Mouse (Mus musculus): ENCODE results near the gene Rtf1. TPM values are rescaled to one million over a fixed set of nuclear protein-coding genes. Genes with fewer than 3 reads are reported as not detected.
A peak's percentile ranks its signal among the peaks of the same experiment; 100 is the strongest.
"Not testable (repeated sequence)": the region's sequence is repeated elsewhere in the genome, so short reads cannot be mapped to it uniquely, and the experiment has no call there.

Gene Rtf1
- polyA plus RNA-seq, 1 experiment from 2014 or later: 9.8 TPM

DNA sequence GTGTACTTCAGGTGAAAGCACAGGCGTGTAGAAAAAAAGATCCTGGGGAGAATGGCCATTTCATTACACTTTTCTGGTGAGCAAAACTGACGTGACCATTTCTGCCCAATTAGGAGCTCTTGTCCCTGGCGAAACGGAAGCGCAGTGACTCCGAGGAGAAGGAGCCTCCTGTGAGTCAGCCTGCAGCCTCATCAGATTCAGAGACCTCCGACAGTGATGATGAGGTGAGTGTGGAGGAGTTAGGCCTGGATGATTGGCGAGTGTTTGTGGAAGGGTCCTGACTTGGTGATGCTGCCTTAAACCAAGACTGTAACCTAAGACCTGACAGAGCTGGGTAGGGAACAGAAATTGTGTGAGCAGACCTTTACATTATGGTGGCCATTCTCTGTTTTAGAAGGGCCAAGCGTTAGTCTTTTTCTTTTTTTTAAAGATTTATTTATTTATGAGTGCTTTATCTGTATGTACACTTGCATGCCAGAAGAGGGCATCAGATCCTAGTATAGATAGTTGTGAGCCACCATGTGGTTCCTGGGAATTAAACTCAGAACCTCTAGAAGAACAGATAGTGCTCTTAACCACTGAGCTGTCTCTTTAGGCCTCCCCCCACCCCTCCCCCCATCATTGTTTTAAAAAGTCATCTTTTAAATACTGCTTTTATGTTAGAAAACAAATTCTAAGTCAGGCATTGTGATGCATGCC, 17.3 kb downstream of the Rtf1 start:
- Histone ChIP-seq H3K27ac (replicated peaks) (no peak overlapping the region), H3K9ac (no peak overlapping the region), H3K27me3 (no peaks in the 10 kb centered on the region), H3K4me3 (replicated peaks) (no peak overlapping the region), H3K4me1 (replicated peaks) (no peaks in the 10 kb centered on the region), H3K4me2 (no peak overlapping the region), H3K36me3 (replicated peaks) (peaks cover 20% of the 10 kb centered on the region), H3K9me3 (replicated peaks) (no peaks in the 10 kb centered on the region)
- WGBS (ENCODE audit: insufficient replicate concordance): 77% methylated on average over 9 of the region's 9 CpGs
- no peak for ATAC-seq (ENCODE audit: insufficient read depth)

DNA sequence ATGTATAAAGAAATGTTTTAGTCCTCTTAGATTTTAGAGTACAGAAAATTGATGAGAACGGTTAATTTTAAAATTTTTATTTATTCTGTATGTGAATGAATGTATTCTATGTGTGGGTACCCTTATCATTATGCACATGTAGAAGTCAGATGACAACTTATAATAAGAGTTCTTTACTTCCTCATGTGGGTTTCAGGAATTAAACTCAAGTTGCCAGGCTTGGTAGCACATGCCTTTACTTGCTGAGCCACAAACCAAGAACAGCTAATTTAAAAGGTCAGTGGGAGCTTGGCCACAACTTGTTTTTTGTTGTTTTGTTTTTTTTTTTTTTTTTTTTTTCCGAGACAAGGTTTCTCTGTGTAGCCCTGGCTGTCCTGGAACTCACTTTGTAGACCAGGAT, 20.0 kb downstream of the Rtf1 start:
- Histone ChIP-seq H3K4me2 (no peak overlapping the region), H3K4me3 (replicated peaks) (no peak overlapping the region), H3K27ac (replicated peaks) (no peak overlapping the region), H3K36me3 (replicated peaks) (peaks cover 20% of the 10 kb centered on the region), H3K4me1 (replicated peaks) (peaks cover 3% of the 10 kb centered on the region; the same call in 1 of the 2 replicates), H3K9ac (no peak overlapping the region), H3K9me3 (replicated peaks) (no peaks in the 10 kb centered on the region), H3K27me3 (no peaks in the 10 kb centered on the region)
- ATAC-seq (ENCODE audit: insufficient read depth): no peak
- 80% methylated on average over 2 of the region's 2 CpGs for WGBS (ENCODE audit: insufficient replicate concordance)

DNA sequence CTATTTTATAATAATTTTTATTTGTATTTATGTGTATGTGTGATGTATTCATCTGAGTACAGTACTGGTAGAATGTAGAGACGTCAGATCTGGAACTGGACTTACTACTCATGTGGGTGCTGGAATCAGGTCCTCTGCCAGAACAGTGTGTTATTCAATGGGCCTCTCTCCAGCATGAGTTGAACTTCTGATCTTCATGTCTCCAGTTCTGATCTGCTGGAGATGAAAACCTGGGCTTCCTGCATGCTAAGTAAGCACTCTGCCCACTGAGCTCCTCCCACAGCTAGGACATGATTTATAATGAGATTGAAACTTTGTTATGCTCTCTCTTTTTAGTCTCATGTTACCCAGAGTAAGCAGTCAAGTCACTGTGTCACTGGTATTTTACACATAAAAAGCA, 21.2 kb downstream of the Rtf1 start:
- 63% methylated on average over 1 of the region's 1 CpGs for WGBS (ENCODE audit: insufficient replicate concordance)
- H3K36me3 ChIP-seq (replicated peaks): peaks cover 22% of the 10 kb centered on the region
- H3K9me3 ChIP-seq (replicated peaks): no peaks in the 10 kb centered on the region
- no peak overlapping the region for H3K4me3 ChIP-seq (replicated peaks)
- ATAC-seq (ENCODE audit: insufficient read depth): no peak
- no peak overlapping the region for H3K27ac ChIP-seq (replicated peaks)
- no peaks in the 10 kb centered on the region for H3K27me3 ChIP-seq
- H3K4me1 ChIP-seq (replicated peaks): peaks cover 3% of the 10 kb centered on the region; the same call in 1 of the 2 replicates
- no peak overlapping the region for H3K4me2 ChIP-seq
- no peak overlapping the region for H3K9ac ChIP-seq

DNA sequence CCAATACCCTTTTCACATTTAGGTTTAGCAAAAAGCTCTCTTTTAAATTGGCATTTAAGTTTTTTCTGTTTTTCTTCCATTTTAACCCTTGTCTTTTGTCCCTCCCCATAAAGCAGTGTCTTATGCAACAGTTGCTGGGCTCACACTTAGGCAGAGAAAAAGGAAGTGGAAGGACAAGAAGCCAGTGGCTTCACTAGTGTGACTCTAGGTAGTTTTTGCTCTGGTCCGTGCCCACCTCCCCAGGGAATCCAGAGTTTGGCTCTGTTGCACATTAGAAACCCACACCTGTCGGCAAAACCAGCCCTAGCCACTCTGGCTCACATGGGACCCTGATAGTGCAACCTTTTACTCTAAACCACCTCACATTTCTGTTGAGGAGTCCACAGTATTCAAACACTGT, 23.6 kb downstream of the Rtf1 start:
- WGBS (ENCODE audit: insufficient replicate concordance): 43% methylated on average over 2 of the region's 2 CpGs
- no peaks in the 10 kb centered on the region for H3K9me3 ChIP-seq (replicated peaks)
- peaks cover 3% of the 10 kb centered on the region; the same call in 1 of the 2 replicates for H3K4me1 ChIP-seq (replicated peaks)
- H3K9ac ChIP-seq: no peak overlapping the region
- no peak overlapping the region for H3K27ac ChIP-seq (replicated peaks)
- peaks cover 17% of the 10 kb centered on the region for H3K36me3 ChIP-seq (replicated peaks)
- no peak overlapping the region for H3K4me3 ChIP-seq (replicated peaks)
- H3K27me3 ChIP-seq: no peaks in the 10 kb centered on the region
- H3K4me2 ChIP-seq: no peak overlapping the region
- no peak for ATAC-seq (ENCODE audit: insufficient read depth)

DNA sequence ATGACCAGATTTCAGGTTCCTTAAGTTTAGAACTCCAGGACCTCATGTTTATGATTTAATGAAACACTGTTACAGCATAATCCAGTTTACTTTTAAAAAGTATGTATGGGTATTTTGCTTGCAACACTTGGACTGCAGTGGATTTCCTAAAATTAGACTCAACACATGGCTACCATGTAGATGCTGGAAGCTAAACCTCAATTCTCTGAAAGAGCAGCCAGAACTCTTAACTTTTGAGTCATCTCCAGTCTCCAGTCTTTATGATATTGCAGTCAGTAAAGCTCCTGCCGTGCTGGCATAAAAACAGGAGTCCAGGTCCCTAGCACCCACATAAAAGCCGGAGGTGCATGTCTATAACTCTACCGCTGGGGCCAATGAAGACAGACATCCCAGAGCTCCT, 25.1 kb downstream of the Rtf1 start:
- no peak overlapping the region for H3K4me2 ChIP-seq
- no peak overlapping the region for H3K4me3 ChIP-seq (replicated peaks)
- ATAC-seq (ENCODE audit: insufficient read depth): no peak
- no peak overlapping the region for H3K27ac ChIP-seq (replicated peaks)
- no peak overlapping the region for H3K9ac ChIP-seq
- H3K9me3 ChIP-seq (replicated peaks): no peaks in the 10 kb centered on the region
- H3K27me3 ChIP-seq: no peaks in the 10 kb centered on the region
- peaks cover 3% of the 10 kb centered on the region; the same call in 1 of the 2 replicates for H3K4me1 ChIP-seq (replicated peaks)
- peaks cover 6% of the 10 kb centered on the region; the same call in 1 of the 2 replicates for H3K36me3 ChIP-seq (replicated peaks)
- 86% methylated on average over 3 of the region's 3 CpGs for WGBS (ENCODE audit: insufficient replicate concordance)

DNA sequence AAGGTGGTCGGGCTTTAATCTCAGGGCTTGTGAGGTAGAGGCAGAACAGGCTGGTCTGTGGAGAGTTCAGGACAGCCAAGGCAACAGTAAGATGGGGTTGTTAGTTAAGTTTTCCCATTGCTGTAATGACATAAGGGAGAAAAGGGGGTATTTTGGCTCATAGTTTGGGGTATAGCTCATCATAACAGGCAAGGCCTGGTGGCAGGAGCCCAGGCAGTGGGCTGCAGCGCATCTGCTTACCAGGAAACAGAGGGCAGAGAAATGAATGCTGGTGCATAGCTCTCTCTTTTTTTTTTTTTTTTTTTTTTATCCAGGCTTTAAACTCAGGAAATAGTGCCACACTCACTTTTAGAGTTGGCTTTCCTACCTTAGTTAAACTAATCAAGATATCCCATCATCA, 28.3 kb downstream of the Rtf1 start:
- H3K4me2 ChIP-seq: no peak overlapping the region
- H3K27ac ChIP-seq (replicated peaks): no peak overlapping the region
- H3K9me3 ChIP-seq (replicated peaks): no peaks in the 10 kb centered on the region
- H3K9ac ChIP-seq: no peak overlapping the region
- H3K36me3 ChIP-seq (replicated peaks): peaks cover 32% of the 10 kb centered on the region
- no peak overlapping the region for H3K4me3 ChIP-seq (replicated peaks)
- no peak for ATAC-seq (ENCODE audit: insufficient read depth)
- H3K27me3 ChIP-seq: no peaks in the 10 kb centered on the region
- peaks cover under 1% of the 10 kb centered on the region; the same call in 1 of the 2 replicates for H3K4me1 ChIP-seq (replicated peaks)
- 88% methylated on average over 2 of the region's 2 CpGs for WGBS (ENCODE audit: insufficient replicate concordance)

DNA sequence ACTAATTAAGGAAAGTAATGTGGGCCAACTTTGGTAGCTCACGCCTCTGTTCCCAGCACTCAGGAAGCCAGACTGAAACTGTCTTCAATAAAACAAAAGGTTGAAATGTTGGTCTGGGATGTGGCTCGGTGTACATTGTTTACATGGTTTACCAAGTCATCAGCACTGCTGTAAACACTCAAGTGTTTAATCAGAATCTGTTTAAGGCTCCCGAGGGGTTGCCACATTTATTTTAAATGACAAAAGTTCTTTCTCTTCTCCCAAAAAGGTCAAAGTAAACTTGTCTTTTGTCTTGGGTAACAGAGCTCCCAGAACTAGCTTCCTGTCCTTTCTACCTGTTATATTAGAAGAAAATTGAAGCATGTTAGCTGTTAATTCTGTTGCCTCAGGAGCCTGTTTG, 32.8 kb downstream of the Rtf1 start:
- Histone ChIP-seq H3K9ac (no peak overlapping the region), H3K9me3 (replicated peaks) (no peaks in the 10 kb centered on the region), H3K27me3 (no peaks in the 10 kb centered on the region), H3K4me1 (replicated peaks) (no peaks in the 10 kb centered on the region), H3K36me3 (replicated peaks) (peaks cover 54% of the 10 kb centered on the region), H3K4me2 (no peak overlapping the region), H3K4me3 (replicated peaks) (no peak overlapping the region), H3K27ac (replicated peaks) (no peak overlapping the region)
- WGBS (ENCODE audit: insufficient replicate concordance): 76% methylated on average over 3 of the region's 3 CpGs
- no peak for ATAC-seq (ENCODE audit: insufficient read depth)

DNA sequence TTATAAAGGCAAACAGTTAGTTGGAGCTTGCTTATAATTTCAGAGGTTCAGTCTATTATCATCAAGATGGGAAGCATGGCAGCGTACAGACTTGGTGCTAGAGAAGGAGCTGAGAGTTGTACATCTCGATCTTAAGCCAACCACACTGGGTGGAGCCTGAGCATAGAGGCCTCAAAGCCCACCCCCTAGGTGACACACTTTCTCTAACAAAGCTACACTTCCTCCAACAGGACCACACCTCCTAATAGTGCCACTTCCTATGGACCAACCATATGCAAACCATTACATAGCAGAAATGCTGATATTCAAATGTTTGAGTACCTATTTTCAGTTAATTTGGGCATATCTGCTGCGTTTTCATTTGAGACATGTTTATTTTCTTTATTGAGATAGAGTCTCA, 35.1 kb downstream of the Rtf1 start:
- 0 out of 2 replicates have a peak, but pooled peaks cover under 1% of the 10 kb centered on the region for H3K4me1 ChIP-seq (replicated peaks)
- ATAC-seq (ENCODE audit: insufficient read depth): no peak
- no peak overlapping the region for H3K27ac ChIP-seq (replicated peaks)
- 71% methylated on average over 3 of the region's 3 CpGs for WGBS (ENCODE audit: insufficient replicate concordance)
- no peaks in the 10 kb centered on the region for H3K27me3 ChIP-seq
- no peak overlapping the region for H3K4me2 ChIP-seq
- peaks cover 68% of the 10 kb centered on the region for H3K36me3 ChIP-seq (replicated peaks)
- no peaks in the 10 kb centered on the region for H3K9me3 ChIP-seq (replicated peaks)
- no peak overlapping the region for H3K9ac ChIP-seq
- no peak overlapping the region for H3K4me3 ChIP-seq (replicated peaks)

DNA sequence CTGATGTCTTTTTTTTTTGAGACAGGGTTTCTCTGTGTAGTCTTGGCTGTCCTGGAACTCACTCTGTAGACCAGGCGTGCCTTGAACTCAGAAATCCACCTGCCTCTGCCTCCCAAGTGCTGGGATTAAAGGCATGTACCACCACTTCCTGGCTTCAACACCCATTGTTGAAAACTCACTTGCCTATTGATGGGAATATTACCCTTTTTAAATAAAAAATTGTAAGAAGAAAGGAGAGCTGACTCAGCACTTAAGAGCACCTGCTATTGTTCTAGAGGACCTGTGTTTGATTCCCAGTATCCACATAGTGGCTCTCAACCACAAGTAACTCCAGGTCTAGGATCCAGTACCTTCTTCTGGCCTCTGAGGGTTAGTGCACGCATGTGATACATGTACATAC, 41.0 kb downstream of the Rtf1 start:
- not testable (repeated sequence) for H3K27me3 ChIP-seq; H3K4me3 ChIP-seq (replicated peaks); H3K9me3 ChIP-seq (replicated peaks); ATAC-seq (ENCODE audit: insufficient read depth); H3K4me1 ChIP-seq (replicated peaks); H3K9ac ChIP-seq; H3K4me2 ChIP-seq; H3K27ac ChIP-seq (replicated peaks)
- WGBS (ENCODE audit: insufficient replicate concordance): 76% methylated on average over 2 of the region's 2 CpGs
- H3K36me3 ChIP-seq (replicated peaks): peaks cover 75% of the 10 kb centered on the region

DNA sequence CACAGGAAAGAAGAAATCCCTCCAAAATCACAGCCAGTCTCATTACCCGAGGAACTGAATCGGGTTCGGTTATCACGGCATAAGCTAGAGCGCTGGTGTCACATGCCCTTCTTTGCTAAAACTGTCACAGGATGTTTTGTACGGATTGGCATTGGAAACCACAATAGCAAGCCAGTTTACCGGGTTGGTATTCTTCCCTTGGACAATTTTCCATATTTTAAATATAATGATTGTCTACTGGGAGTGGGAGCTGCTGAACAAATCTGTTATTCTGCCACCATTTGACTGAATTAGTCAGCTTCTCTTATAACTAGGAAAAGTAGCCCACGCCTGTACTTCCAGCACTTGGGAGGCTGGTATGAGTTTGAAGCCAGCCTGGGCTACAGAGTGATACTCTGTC, 46.2 kb downstream of the Rtf1 start:
- H3K36me3 ChIP-seq (replicated peaks): peaks cover 81% of the 10 kb centered on the region

DNA sequence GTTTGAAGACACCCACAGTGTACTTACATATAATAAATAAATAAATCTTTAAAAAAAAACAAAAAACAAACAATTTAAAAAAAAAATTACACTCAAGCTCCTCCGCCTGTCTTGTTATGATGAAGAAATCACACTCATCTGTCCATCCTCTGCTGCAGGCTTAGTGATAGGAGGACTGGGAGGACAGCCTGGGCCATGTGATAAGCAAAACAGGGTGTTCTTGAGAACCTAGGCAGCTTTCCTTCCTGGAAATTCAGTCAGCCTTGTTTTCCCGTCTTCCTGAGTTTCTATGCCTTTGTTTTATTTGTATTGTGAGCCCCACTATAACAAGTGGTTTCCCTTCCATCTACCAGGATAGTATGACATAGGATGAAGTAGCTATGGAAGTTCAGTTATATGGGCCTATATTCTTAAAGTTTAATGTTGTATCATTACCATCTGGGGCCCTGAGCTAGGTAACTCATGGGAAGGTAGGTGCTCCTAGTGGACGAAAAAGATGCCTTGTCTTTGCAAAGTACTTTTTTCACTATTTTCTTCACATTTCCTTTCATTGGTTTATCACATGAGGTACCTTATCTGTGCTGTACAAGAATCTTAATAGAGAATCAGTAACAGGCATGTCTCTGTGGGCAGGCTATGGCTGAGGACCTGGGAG, 53.0 kb downstream of the Rtf1 start:
- peak; percentile 88 for ATAC-seq (ENCODE audit: insufficient read depth)
- Histone ChIP-seq H3K4me1 (replicated peaks) (peaks cover 23% of the 10 kb centered on the region), H3K9ac (no peak overlapping the region), H3K4me2 (0 out of 2 replicates have a peak overlapping the region, but pooled peaks have one; percentile 3), H3K27me3 (no peaks in the 10 kb centered on the region), H3K4me3 (replicated peaks) (no peak overlapping the region), H3K36me3 (replicated peaks) (peaks cover 87% of the 10 kb centered on the region), H3K9me3 (replicated peaks) (no peaks in the 10 kb centered on the region), H3K27ac (replicated peaks) (peak overlapping the region; percentile 53)
- 37% methylated on average over 3 of the region's 3 CpGs for WGBS (ENCODE audit: insufficient replicate concordance)

More for the DNA sequence above, 46.2 kb downstream of the Rtf1 start:
- Histone ChIP-seq H3K9ac (no peak overlapping the region), H3K27ac (replicated peaks) (no peak overlapping the region), H3K4me2 (no peak overlapping the region), H3K9me3 (replicated peaks) (no peaks in the 10 kb centered on the region), H3K4me1 (replicated peaks) (0 out of 2 replicates have a peak, but pooled peaks cover 4% of the 10 kb centered on the region), H3K27me3 (no peaks in the 10 kb centered on the region), H3K4me3 (replicated peaks) (no peak overlapping the region)
- 85% methylated on average over 8 of the region's 8 CpGs for WGBS (ENCODE audit: insufficient replicate concordance)
- no peak for ATAC-seq (ENCODE audit: insufficient read depth)
